Mouse (Mus musculus): ENCODE results near the gene Gc. TPM values are rescaled to one million over a fixed set of nuclear protein-coding genes. Genes with fewer than 3 reads are reported as not detected.

The Gc gene
- polyA plus RNA-seq (2015; fragmentation: Nextera tagmentation; extraction: Ambion mirVana): 0.70 and 2.2 TPM in 2 replicates

- Histone ChIP-seq H3K27ac (no peak within 1 kb of the TSS), H3K36me3 (no peaks in the 10 kb centered on the region), H3K4me3 (no peak within 1 kb of the TSS), H3K4me2 (no peak within 1 kb of the TSS), H3K9me3 (no peaks in the 10 kb centered on the region), H3K4me1 (no peaks in the 10 kb centered on the region), H3K9ac (no peak within 1 kb of the TSS), H3K27me3 (no peaks in the 10 kb centered on the region)
- WGBS: 60% methylated on average over 5 of the region's 5 CpGs
- no peak for ATAC-seq (ENCODE audit: borderline replicate concordance, extremely low read depth, low FRiP score, low TSS enrichment)
Measured at GRCm38 (mm10) chr5:89457554-89458062, at the start of gene Gc. Gc (minus strand) TSS chr5:89457898.

- WGBS: 47% methylated on average over 6 of the region's 6 CpGs
- H3K4me2 ChIP-seq: no peak overlapping the region
- ATAC-seq (ENCODE audit: borderline replicate concordance, extremely low read depth, low FRiP score, low TSS enrichment): no peak
Measured at GRCm38 (mm10) chr5:89500182-89500581, 42.5 kb upstream of the Gc start.

GRCm38 (mm10) chr5:89492560-89492959 is 34.9 kb upstream of the Gc start:
- 86% methylated on average over 1 of the region's 1 CpGs for WGBS
- H3K4me3 ChIP-seq: no peak overlapping the region
- H3K4me1 ChIP-seq: no peaks in the 10 kb centered on the region
- no peak overlapping the region for H3K27ac ChIP-seq
- no peak for ATAC-seq (ENCODE audit: borderline replicate concordance, extremely low read depth, low FRiP score, low TSS enrichment)
- no peaks in the 10 kb centered on the region for H3K27me3 ChIP-seq
- no peaks in the 10 kb centered on the region for H3K36me3 ChIP-seq
- no peak overlapping the region for H3K4me2 ChIP-seq
- no peak overlapping the region for H3K9ac ChIP-seq
- no peaks in the 10 kb centered on the region for H3K9me3 ChIP-seq

More at GRCm38 (mm10) chr5:89500182-89500581, 42.5 kb upstream of the Gc start:
- Histone ChIP-seq H3K9me3 (no peaks in the 10 kb centered on the region), H3K9ac (no peak overlapping the region), H3K27ac (no peak overlapping the region), H3K27me3 (no peaks in the 10 kb centered on the region), H3K4me1 (no peaks in the 10 kb centered on the region), H3K36me3 (no peaks in the 10 kb centered on the region), H3K4me3 (no peak overlapping the region)

GRCm38 (mm10) chr5:89470483-89470882 is 12.8 kb upstream of the Gc start:
- WGBS: 81% methylated on average over 4 of the region's 4 CpGs
- ATAC-seq (ENCODE audit: borderline replicate concordance, extremely low read depth, low FRiP score, low TSS enrichment): no peak
- Histone ChIP-seq H3K9ac (no peak overlapping the region), H3K4me1 (no peaks in the 10 kb centered on the region), H3K9me3 (no peaks in the 10 kb centered on the region), H3K27ac (no peak overlapping the region), H3K36me3 (no peaks in the 10 kb centered on the region), H3K27me3 (no peaks in the 10 kb centered on the region), H3K4me2 (no peak overlapping the region), H3K4me3 (no peak overlapping the region)

- H3K4me3 ChIP-seq: no peak overlapping the region
- WGBS: 71% methylated on average over 2 of the region's 2 CpGs
- no peak overlapping the region for H3K9ac ChIP-seq
- no peaks in the 10 kb centered on the region for H3K27me3 ChIP-seq
- ATAC-seq (ENCODE audit: borderline replicate concordance, extremely low read depth, low FRiP score, low TSS enrichment): no peak
- no peaks in the 10 kb centered on the region for H3K9me3 ChIP-seq
- no peaks in the 10 kb centered on the region for H3K36me3 ChIP-seq
- H3K4me2 ChIP-seq: no peak overlapping the region
- H3K27ac ChIP-seq: no peak overlapping the region
- no peaks in the 10 kb centered on the region for H3K4me1 ChIP-seq
Measured at GRCm38 (mm10) chr5:89467886-89468285, 10.2 kb upstream of the Gc start.

- Histone ChIP-seq H3K9ac (no peak overlapping the region), H3K4me1 (no peaks in the 10 kb centered on the region), H3K4me2 (no peak overlapping the region), H3K27ac (no peak overlapping the region), H3K27me3 (no peaks in the 10 kb centered on the region), H3K4me3 (no peak overlapping the region), H3K36me3 (no peaks in the 10 kb centered on the region), H3K9me3 (no peaks in the 10 kb centered on the region)
- 86% methylated on average over 1 of the region's 1 CpGs for WGBS
- ATAC-seq (ENCODE audit: borderline replicate concordance, extremely low read depth, low FRiP score, low TSS enrichment): no peak
Measured at GRCm38 (mm10) chr5:89467045-89467444, 9.3 kb upstream of the Gc start.

- ATAC-seq (ENCODE audit: borderline replicate concordance, extremely low read depth, low FRiP score, low TSS enrichment): no peak
- no peaks in the 10 kb centered on the region for H3K9me3 ChIP-seq
Measured at GRCm38 (mm10) chr5:89466275-89466674, 8.6 kb upstream of the Gc start.

GRCm38 (mm10) chr5:89461817-89462216 is 4.1 kb upstream of the Gc start:
- no peak overlapping the region for H3K27ac ChIP-seq
- no peaks in the 10 kb centered on the region for H3K27me3 ChIP-seq
- no peak overlapping the region for H3K4me3 ChIP-seq
- H3K9ac ChIP-seq: no peak overlapping the region
- H3K4me2 ChIP-seq: no peak overlapping the region
- H3K9me3 ChIP-seq: no peaks in the 10 kb centered on the region
- no peaks in the 10 kb centered on the region for H3K36me3 ChIP-seq
- WGBS: 70% methylated on average over 4 of the region's 4 CpGs
- no peaks in the 10 kb centered on the region for H3K4me1 ChIP-seq
- ATAC-seq (ENCODE audit: borderline replicate concordance, extremely low read depth, low FRiP score, low TSS enrichment): no peak

More at GRCm38 (mm10) chr5:89466275-89466674, 8.6 kb upstream of the Gc start:
- no peak overlapping the region for H3K27ac ChIP-seq
- H3K9ac ChIP-seq: no peak overlapping the region
- H3K4me2 ChIP-seq: no peak overlapping the region
- H3K4me3 ChIP-seq: no peak overlapping the region
- H3K4me1 ChIP-seq: no peaks in the 10 kb centered on the region
- no peaks in the 10 kb centered on the region for H3K27me3 ChIP-seq
- no peaks in the 10 kb centered on the region for H3K36me3 ChIP-seq

- Histone ChIP-seq H3K4me1 (no peaks in the 10 kb centered on the region), H3K4me2 (no peak overlapping the region)
- ATAC-seq (ENCODE audit: borderline replicate concordance, extremely low read depth, low FRiP score, low TSS enrichment): no peak
Measured at GRCm38 (mm10) chr5:89459591-89459990, 1.9 kb upstream of the Gc start.

GRCm38 (mm10) chr5:89458987-89459386 is 1.3 kb upstream of the Gc start:
- no peaks in the 10 kb centered on the region for H3K36me3 ChIP-seq
- 65% methylated on average over 2 of the region's 2 CpGs for WGBS
- no peak overlapping the region for H3K9ac ChIP-seq
- no peak overlapping the region for H3K4me3 ChIP-seq
- no peak overlapping the region for H3K4me2 ChIP-seq
- no peaks in the 10 kb centered on the region for H3K4me1 ChIP-seq
- H3K27me3 ChIP-seq: no peaks in the 10 kb centered on the region
- H3K27ac ChIP-seq: no peak overlapping the region
- H3K9me3 ChIP-seq: no peaks in the 10 kb centered on the region
- ATAC-seq (ENCODE audit: borderline replicate concordance, extremely low read depth, low FRiP score, low TSS enrichment): no peak

More at GRCm38 (mm10) chr5:89459591-89459990, 1.9 kb upstream of the Gc start:
- no peaks in the 10 kb centered on the region for H3K27me3 ChIP-seq
- H3K4me3 ChIP-seq: no peak overlapping the region
- no peak overlapping the region for H3K27ac ChIP-seq
- H3K36me3 ChIP-seq: no peaks in the 10 kb centered on the region
- no peaks in the 10 kb centered on the region for H3K9me3 ChIP-seq
- no peak overlapping the region for H3K9ac ChIP-seq

GRCm38 (mm10) chr5:89455526-89455925 is 2.2 kb downstream of the Gc start:
- Histone ChIP-seq H3K4me2 (no peak overlapping the region), H3K36me3 (no peaks in the 10 kb centered on the region), H3K4me1 (no peaks in the 10 kb centered on the region), H3K4me3 (no peak overlapping the region), H3K27me3 (no peaks in the 10 kb centered on the region), H3K9me3 (no peaks in the 10 kb centered on the region), H3K27ac (no peak overlapping the region), H3K9ac (no peak overlapping the region)
- WGBS: 44% methylated on average over 8 of the region's 8 CpGs
- ATAC-seq (ENCODE audit: borderline replicate concordance, extremely low read depth, low FRiP score, low TSS enrichment): no peak

GRCm38 (mm10) chr5:89450798-89451197 is 6.9 kb downstream of the Gc start:
- ATAC-seq (ENCODE audit: borderline replicate concordance, extremely low read depth, low FRiP score, low TSS enrichment): no peak
- Histone ChIP-seq H3K27me3 (no peaks in the 10 kb centered on the region), H3K27ac (no peak overlapping the region), H3K36me3 (no peaks in the 10 kb centered on the region), H3K4me2 (no peak overlapping the region), H3K9me3 (no peaks in the 10 kb centered on the region), H3K9ac (no peak overlapping the region), H3K4me3 (no peak overlapping the region), H3K4me1 (no peaks in the 10 kb centered on the region)

- Histone ChIP-seq H3K9ac (no peak overlapping the region), H3K9me3 (no peaks in the 10 kb centered on the region), H3K36me3 (no peaks in the 10 kb centered on the region), H3K27me3 (no peaks in the 10 kb centered on the region), H3K4me3 (no peak overlapping the region), H3K4me2 (no peak overlapping the region), H3K4me1 (no peaks in the 10 kb centered on the region), H3K27ac (no peak overlapping the region)
- 77% methylated on average over 9 of the region's 9 CpGs for WGBS
- ATAC-seq (ENCODE audit: borderline replicate concordance, extremely low read depth, low FRiP score, low TSS enrichment): no peak
Measured at GRCm38 (mm10) chr5:89449325-89449724, 8.4 kb downstream of the Gc start.
